Mouse (Mus musculus) embryonic facial prominence, embryonic 15.5 days (tissue): ENCODE measurements around the gene Sgca. TPM values are rescaled to one million over a fixed set of nuclear protein-coding genes. Genes with fewer than 3 reads are reported as not detected.
"Not testable (repeated sequence)": the region's sequence is repeated elsewhere in the genome, so short reads cannot be mapped to it uniquely, and the experiment has no call there.

Experiments used
- ATAC-seq: fragments of 200-750 bp; cut with Nextera tagmentation; 2 replicates; pipeline ENCODE4 v1.8.0; 2017; ENCODE audit warnings: low read depth, moderate TSS enrichment; ENCODE audit not compliant: insufficient number of reproducible peaks, low FRiP score, low TSS enrichment
- H3K27ac ChIP-seq: fragments of 300-500 bp; sonication (generic); replicated peaks from 2 replicates; pipeline ENCODE4 v1.5.1; 2015; ENCODE audit warnings: mild to moderate bottlenecking, inconsistent platforms
- H3K27me3 ChIP-seq: fragments of 300-500 bp; sonication (generic); 2 replicates; pipeline ENCODE4 v1.6.1; 2015; ENCODE audit warnings: inconsistent platforms
- H3K36me3 ChIP-seq: fragments of 300-500 bp; sonication (generic); 2 replicates; pipeline ENCODE4 v1.6.1; 2015; ENCODE audit warnings: mild to moderate bottlenecking, inconsistent platforms
- H3K4me1 ChIP-seq: fragments of 300-500 bp; sonication (generic); 2 replicates; pipeline ENCODE4 v1.6.1; 2015; ENCODE audit warnings: inconsistent platforms
- H3K4me2 ChIP-seq: fragments of 300-500 bp; sonication (generic); replicated peaks from 2 replicates; pipeline ENCODE4 v1.6.1; 2015; ENCODE audit warnings: mild to moderate bottlenecking, inconsistent platforms
- H3K4me3 ChIP-seq: fragments of 300-500 bp; sonication (generic); replicated peaks from 2 replicates; pipeline ENCODE4 v1.5.1; 2015; ENCODE audit warnings: mild to moderate bottlenecking, inconsistent platforms
- H3K9ac ChIP-seq: fragments of 300-500 bp; sonication (generic); 2 replicates; pipeline ENCODE4 v1.6.1; 2015; ENCODE audit warnings: inconsistent platforms
- H3K9me3 ChIP-seq: fragments of 300-500 bp; sonication (generic); replicated peaks from 2 replicates; pipeline ENCODE4 v1.6.1; 2016; ENCODE audit warnings: inconsistent platforms
- WGBS: fragments of 180-500 bp; shearing (Covaris S2); methylation state at CpG from one replicate; pipeline ENCODE4 v1.1.7; 2015; 5-methylcytosine and 5-hydroxymethylcytosine counted together
- polyA plus RNA-seq: library from polyadenylated mRNA; unstranded; fragments of >200 nt; fragmentation: Nextera tagmentation; extraction: Ambion mirVana; gene quantifications from 2 replicates; pipeline ENCODE4 v1.2.1, GENCODE M21; 2015

The Sgca gene
- polyA plus RNA-seq = 11.7 and 14.6 TPM in 2 replicates

GRCm38 (mm10) chr11:94976199-94976598 is at the start of gene Sgca:
Sgca (minus strand) TSS chr11:94976327.
- Histone ChIP-seq H3K4me3 (no peak within 1 kb of the TSS), H3K4me1 (peaks cover 14% of the 10 kb centered on the region; the same call in 1 of the 2 replicates), H3K9ac (no peak within 1 kb of the TSS), H3K27me3 (no peaks in the 10 kb centered on the region), H3K4me2 (no peak within 1 kb of the TSS), H3K36me3 (no peaks in the 10 kb centered on the region), H3K9me3 (no peaks in the 10 kb centered on the region), H3K27ac (no peak within 1 kb of the TSS)
- 73% methylated on average over 5 of the region's 5 CpGs for WGBS
- no peak for ATAC-seq

DNA sequence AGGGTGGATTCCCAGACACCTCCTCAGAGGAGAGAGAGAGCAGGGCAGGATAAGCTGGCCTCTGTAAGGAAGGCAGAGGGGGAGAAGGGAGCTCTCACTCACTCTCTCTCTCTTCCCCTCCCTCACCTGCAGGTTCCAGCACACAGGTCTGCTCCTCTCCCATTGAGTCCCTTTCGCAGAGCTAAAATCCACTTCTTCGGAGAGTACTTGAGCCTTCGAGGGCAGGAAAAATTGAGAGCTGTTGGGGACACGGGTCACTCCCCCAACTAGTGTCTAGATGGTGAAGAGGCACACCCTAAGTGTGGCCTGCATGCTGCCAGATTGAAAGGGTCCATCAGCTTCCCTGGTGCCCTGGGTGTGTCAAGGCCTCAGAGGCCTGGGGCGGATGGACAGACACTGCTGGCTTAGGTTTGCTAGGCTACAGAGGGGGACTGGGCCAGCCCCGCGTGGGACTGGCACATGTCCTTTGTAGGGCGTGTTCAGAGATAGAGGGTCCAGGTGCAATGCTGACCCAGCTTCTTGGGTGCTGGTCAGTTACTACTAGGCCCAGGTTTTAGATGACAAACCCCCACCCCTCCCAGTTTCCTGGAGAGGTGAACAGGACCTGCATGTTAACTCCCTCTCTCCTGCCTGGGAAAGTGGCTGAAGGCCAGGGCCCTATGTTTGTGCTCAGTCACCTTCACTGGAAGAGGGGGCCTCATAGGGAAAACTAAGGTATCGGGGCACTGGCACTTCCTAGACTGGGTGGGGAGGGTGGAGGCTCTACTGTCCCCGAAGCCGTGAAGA is 49.3 kb upstream of the Sgca start:
- H3K4me1 ChIP-seq = no peaks in the 10 kb centered on the region
- no peaks in the 10 kb centered on the region for H3K27me3 ChIP-seq
- no peaks in the 10 kb centered on the region for H3K9me3 ChIP-seq
- peaks cover 52% of the 10 kb centered on the region for H3K36me3 ChIP-seq
- H3K27ac ChIP-seq = no peak overlapping the region
- H3K4me3 ChIP-seq = no peak overlapping the region
- H3K9ac ChIP-seq = no peak overlapping the region
- no peak for ATAC-seq
- H3K4me2 ChIP-seq = no peak overlapping the region
- 83% methylated on average over 11 of the region's 11 CpGs for WGBS

GRCm38 (mm10) chr11:95024439-95025184 is 48.5 kb upstream of the Sgca start:
- Histone ChIP-seq H3K4me1 (no peaks in the 10 kb centered on the region), H3K4me2 (no peak overlapping the region), H3K9ac (no peak overlapping the region), H3K4me3 (no peak overlapping the region), H3K27me3 (no peaks in the 10 kb centered on the region), H3K36me3 (peaks cover 60% of the 10 kb centered on the region), H3K27ac (no peak overlapping the region), H3K9me3 (no peaks in the 10 kb centered on the region)
- WGBS = 71% methylated on average over 29 of the region's 29 CpGs
- no peak for ATAC-seq

DNA sequence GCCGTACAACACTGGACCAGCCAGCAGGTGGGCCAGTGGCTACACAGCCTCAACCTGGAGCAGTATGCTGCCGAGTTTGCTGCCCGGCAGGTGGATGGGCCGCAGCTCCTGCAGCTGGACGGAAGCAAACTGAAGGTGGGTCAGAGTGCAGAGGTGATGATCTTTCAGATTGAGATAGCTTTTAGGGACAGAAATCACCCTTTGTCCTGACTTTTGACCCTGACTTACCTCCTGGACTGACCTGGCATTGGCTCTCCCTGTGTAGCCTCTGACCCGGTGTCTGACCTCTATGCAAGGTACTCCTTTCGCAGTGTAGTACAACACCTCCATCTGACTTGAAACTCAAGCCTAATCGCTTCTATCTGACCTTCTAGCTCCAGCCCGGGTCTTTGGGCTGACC is 47.4 kb upstream of the Sgca start:
- Histone ChIP-seq H3K27ac (no peak overlapping the region), H3K4me1 (no peaks in the 10 kb centered on the region), H3K4me2 (no peak overlapping the region), H3K36me3 (peaks cover 65% of the 10 kb centered on the region), H3K9ac (no peak overlapping the region), H3K4me3 (no peak overlapping the region), H3K27me3 (no peaks in the 10 kb centered on the region), H3K9me3 (no peaks in the 10 kb centered on the region)
- WGBS = 93% methylated on average over 9 of the region's 9 CpGs
- no peak for ATAC-seq

- no peaks in the 10 kb centered on the region for H3K4me1 ChIP-seq
- H3K4me3 ChIP-seq = no peak overlapping the region
- no peak overlapping the region for H3K4me2 ChIP-seq
- no peaks in the 10 kb centered on the region for H3K9me3 ChIP-seq
- WGBS = 79% methylated on average over 10 of the region's 10 CpGs
- ATAC-seq = no peak
- no peak overlapping the region for H3K9ac ChIP-seq
- H3K36me3 ChIP-seq = peaks cover 65% of the 10 kb centered on the region
- no peaks in the 10 kb centered on the region for H3K27me3 ChIP-seq
- no peak overlapping the region for H3K27ac ChIP-seq
Observed at GRCm38 (mm10) chr11:95022237-95022992, 46.3 kb upstream of the Sgca start.

- 82% methylated on average over 3 of the region's 3 CpGs for WGBS
- H3K27me3 ChIP-seq = no peaks in the 10 kb centered on the region
- ATAC-seq = no peak
- peaks cover 21% of the 10 kb centered on the region for H3K4me1 ChIP-seq
- peaks cover 29% of the 10 kb centered on the region for H3K36me3 ChIP-seq
- no peak overlapping the region for H3K27ac ChIP-seq
- no peak overlapping the region for H3K4me2 ChIP-seq
- H3K9ac ChIP-seq = no peak overlapping the region; the same call in 1 of the 2 replicates
- no peak overlapping the region for H3K4me3 ChIP-seq
- no peaks in the 10 kb centered on the region for H3K9me3 ChIP-seq
Observed at GRCm38 (mm10) chr11:95015484-95015883, 39.4 kb upstream of the Sgca start.

- no peak for ATAC-seq
- no peaks in the 10 kb centered on the region for H3K27me3 ChIP-seq
- H3K4me3 ChIP-seq = no peak overlapping the region
- H3K27ac ChIP-seq = no peak overlapping the region
- 0 out of 2 replicates have a peak overlapping the region, but pooled peaks have one; percentile 10 for H3K4me2 ChIP-seq
- H3K9ac ChIP-seq = 0 out of 2 replicates have a peak overlapping the region, but pooled peaks have one; percentile 9
- H3K4me1 ChIP-seq = peaks cover 38% of the 10 kb centered on the region
- H3K9me3 ChIP-seq = no peaks in the 10 kb centered on the region
- WGBS = 35% methylated on average over 3 of the region's 3 CpGs
- H3K36me3 ChIP-seq = peaks cover 10% of the 10 kb centered on the region
Observed at GRCm38 (mm10) chr11:95012487-95012886, 36.4 kb upstream of the Sgca start.

- H3K4me3 ChIP-seq = peak overlapping the region; percentile 70; the same call in 1 of the 2 replicates
- ATAC-seq = no peak
- WGBS = 52% methylated on average over 3 of the region's 3 CpGs
- H3K36me3 ChIP-seq = peaks cover 10% of the 10 kb centered on the region
- peaks cover 42% of the 10 kb centered on the region for H3K4me1 ChIP-seq
- H3K9me3 ChIP-seq = no peaks in the 10 kb centered on the region
- peak overlapping the region; percentile 88; the same call in 1 of the 2 replicates for H3K4me2 ChIP-seq
- no peak overlapping the region for H3K27ac ChIP-seq
- no peaks in the 10 kb centered on the region for H3K27me3 ChIP-seq
- 0 out of 2 replicates have a peak overlapping the region, but pooled peaks have one; percentile 9 for H3K9ac ChIP-seq
Observed at GRCm38 (mm10) chr11:95012075-95012474, 35.9 kb upstream of the Sgca start.

- WGBS = 50% methylated on average over 1 of the region's 1 CpGs
- H3K4me3 ChIP-seq = peak overlapping the region; percentile 70
- no peaks in the 10 kb centered on the region for H3K27me3 ChIP-seq
- peaks cover 48% of the 10 kb centered on the region for H3K4me1 ChIP-seq
- no peak overlapping the region for H3K27ac ChIP-seq
- H3K4me2 ChIP-seq = peak overlapping the region; percentile 88
- no peaks in the 10 kb centered on the region for H3K9me3 ChIP-seq
- H3K36me3 ChIP-seq = peaks cover 10% of the 10 kb centered on the region
- no peak for ATAC-seq
- H3K9ac ChIP-seq = peak overlapping the region; percentile 12; the same call in 1 of the 2 replicates
Observed at GRCm38 (mm10) chr11:95011416-95011815, 35.3 kb upstream of the Sgca start.

GRCm38 (mm10) chr11:95010841-95011403 is 34.8 kb upstream of the Sgca start:
- H3K27me3 ChIP-seq, H3K27ac ChIP-seq, ATAC-seq, H3K9me3 ChIP-seq, H3K36me3 ChIP-seq: not testable (repeated sequence)
- Histone ChIP-seq H3K9ac (0 out of 2 replicates have a peak overlapping the region, but pooled peaks have one; percentile 24), H3K4me2 (peak overlapping the region; percentile 88), H3K4me3 (peak overlapping the region; percentile 70), H3K4me1 (peaks cover 53% of the 10 kb centered on the region)
- 6% methylated on average over 4 of the region's 4 CpGs for whole genome bisulfite sequencing
